ENCODE assay signal across 40 mouse cellular contexts in the genomic region with DNA sequence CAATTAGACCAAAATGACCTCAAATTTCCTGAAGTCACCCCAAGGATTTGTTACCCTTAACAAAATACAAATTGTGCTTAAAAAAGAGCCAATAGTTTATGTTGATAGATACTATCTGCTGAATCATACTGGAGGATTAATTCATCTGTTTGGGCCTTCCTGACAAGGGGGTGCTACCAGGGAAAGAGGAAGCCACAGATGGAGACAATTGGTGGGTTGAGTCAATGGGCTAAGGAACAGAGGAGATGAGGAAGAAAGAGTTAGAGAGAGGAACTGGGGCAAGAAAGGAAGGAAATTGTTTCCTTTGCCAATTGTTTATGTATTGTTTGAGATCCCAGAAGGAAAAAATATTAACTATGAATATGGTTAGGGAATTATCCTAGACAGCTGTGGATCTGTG. TPM values are rescaled to one million over a fixed set of nuclear protein-coding genes. Genes with fewer than 3 reads are reported as not detected.
DNase-seq lines count a peak whose midpoint lies in the region; ATAC-seq and TF ChIP-seq lines count a peak whose summit lies in the region.
"Had no signal": no experiment of that assay in that cellular context is flagged by ENCODE, and none has a peak within 500 bp of the region (broad histone marks: within the 10 kb centered on the region; RNA-seq: fewer than 3 reads in every experiment).

No protein-coding gene starts in this region.

- H3K9ac ChIP-seq in liver, adult 2 months (ENCODE audit: low read depth, low read length) = no peak overlapping the region
- H3K9ac ChIP-seq in liver, embryonic 11.5 days (ENCODE audit: low read depth, low read length) = no peak overlapping the region
- H3K9ac ChIP-seq: forebrain, postnatal 0 days; heart, embryonic 15.5 days; hindbrain, embryonic 13.5 days; limb, embryonic 12.5 days; liver, embryonic 12.5 days; liver, postnatal 0 days had no signal

- no peaks in the 10 kb centered on the region for H3K9me3 ChIP-seq in liver, embryonic 11.5 days (ENCODE audit: control insufficient read depth, low read length)
- H3K9me3 ChIP-seq: heart, embryonic 15.5 days; hindbrain, embryonic 13.5 days; limb, embryonic 12.5 days; liver, embryonic 12.5 days had no signal

- no peak for TF ChIP-seq CTCF in liver, adult 2 months (IDR thresholded peaks at IDR 0.05; ENCODE audit: low read depth, low read length)
- no peak for TF ChIP-seq CTCF in bone marrow macrophage, adult 2 months (IDR thresholded peaks at IDR 0.05; ENCODE audit: low read depth, low read length)
- no peak for TF ChIP-seq CTCF in left cerebral cortex, adult 2 months (IDR thresholded peaks at IDR 0.05)

- H3K4me2 ChIP-seq in liver, embryonic 11.5 days = no peak overlapping the region
- H3K4me2 ChIP-seq: heart, embryonic 15.5 days; hindbrain, embryonic 13.5 days; limb, embryonic 12.5 days; liver, embryonic 12.5 days; midbrain, embryonic 11.5 days had no signal

- no peak overlapping the region for H3K27ac ChIP-seq in liver, adult 2 months (replicated peaks; ENCODE audit: insufficient read depth, low read depth, low read length)
- no peak overlapping the region for H3K27ac ChIP-seq in liver, embryonic 11.5 days (ENCODE audit: low read depth, low read length)
- peak overlapping the region; percentile 87 for H3K27ac ChIP-seq in bone marrow macrophage, adult 2 months (ENCODE audit: insufficient read depth, low read depth, low read length)
- H3K27ac ChIP-seq in macrophage = peak overlapping the region; percentile 71
- H3K27ac ChIP-seq in left cerebral cortex, adult 2 months = no peak overlapping the region
- H3K27ac ChIP-seq: heart, embryonic 15.5 days; hindbrain, embryonic 13.5 days; limb, embryonic 12.5 days; liver, embryonic 12.5 days; stomach, postnatal 0 days had no signal

- no peak for ATAC-seq in liver, embryonic 11.5 days (replicated peaks; ENCODE audit: low FRiP score)
- ATAC-seq: forebrain, postnatal 0 days; intestine, postnatal 0 days; liver, embryonic 12.5 days; liver, postnatal 0 days; midbrain, embryonic 16.5 days had no signal

- no peak for TF ChIP-seq POLR2A in liver, adult 2 months (IDR thresholded peaks at IDR 0.05; ENCODE audit: extremely low read depth, insufficient read depth, low read length)
- TF ChIP-seq POLR2A in bone marrow macrophage, adult 2 months (IDR thresholded peaks at IDR 0.05; ENCODE audit: borderline replicate concordance, low read depth, low read length) = no peak

- H3K36me3 ChIP-seq in liver, adult 2 months (ENCODE audit: control insufficient read depth, insufficient read depth, low read length) = no peaks in the 10 kb centered on the region
- H3K36me3 ChIP-seq in liver, embryonic 11.5 days (ENCODE audit: control insufficient read depth, insufficient read depth, low read length) = no peaks in the 10 kb centered on the region
- no peaks in the 10 kb centered on the region for H3K36me3 ChIP-seq in macrophage (ENCODE audit: inconsistent target)
- H3K36me3 ChIP-seq: heart, embryonic 15.5 days; hindbrain, embryonic 13.5 days; limb, embryonic 12.5 days; liver, embryonic 12.5 days had no signal

- no peaks in the 10 kb centered on the region for H3K27me3 ChIP-seq in liver, adult 2 months (ENCODE audit: control insufficient read depth, insufficient read depth, low read length)
- no peaks in the 10 kb centered on the region for H3K27me3 ChIP-seq in liver, embryonic 11.5 days (replicated peaks; ENCODE audit: control insufficient read depth, insufficient read depth, low read length)
- H3K27me3 ChIP-seq: heart, embryonic 15.5 days; hindbrain, embryonic 13.5 days; limb, embryonic 12.5 days; liver, embryonic 12.5 days had no signal

- DNase-seq in liver, adult 2 months (ENCODE audit: extremely low read depth, low read depth, low spot score) = peak; percentile 24
- no peak for DNase-seq in liver, embryonic 11.5 days (ENCODE audit: low spot score)
- no peak for DNase-seq in frontal cortex, postnatal 25 days (ENCODE audit: low spot score in 2 of 2)
- no peak for DNase-seq in layer of hippocampus, postnatal 36 days
- DNase-seq in left cerebral cortex, adult 2 months (ENCODE audit: extremely low spot score in 1 of 2, low spot score in 2 of 2) = no peak
- DNase-seq: adrenal gland, postnatal 10 days; B cell, adult 2 months; cerebellum, adult 18-20 months; cerebellum, postnatal 10 days; forebrain, postnatal 0 days; gastrocnemius, postnatal 14 days; heart, postnatal 36 days; kidney, adult 9 months; kidney, postnatal 10 days; liver, postnatal 0 days; right cerebral cortex, adult 18-20 months; thymus, adult 2 months; thymus, postnatal 36 days had no signal

- intact Hi-C loops in left cerebral cortex, adult 2 months (cut with DNase I) = no loop called here

- H3K4me3 ChIP-seq in liver, adult 2 months (ENCODE audit: insufficient read depth, low read depth, low read length) = no peak overlapping the region
- no peak overlapping the region for H3K4me3 ChIP-seq in liver, embryonic 11.5 days (ENCODE audit: low read depth, low read length)
- no peak overlapping the region for H3K4me3 ChIP-seq in bone marrow macrophage, adult 2 months (ENCODE audit: insufficient read depth, low read length)
- no peak overlapping the region for H3K4me3 ChIP-seq in macrophage (ENCODE audit: inconsistent target)
- no peak overlapping the region for H3K4me3 ChIP-seq in left cerebral cortex, adult 2 months
- H3K4me3 ChIP-seq: erythroblast, embryonic 14.5 days; heart, embryonic 15.5 days; hindbrain, embryonic 13.5 days; limb, embryonic 12.5 days; liver, embryonic 12.5 days had no signal

- no peaks in the 10 kb centered on the region for H3K4me1 ChIP-seq in liver, adult 2 months (ENCODE audit: control insufficient read depth, insufficient read depth, low read length)
- no peaks in the 10 kb centered on the region for H3K4me1 ChIP-seq in liver, embryonic 11.5 days (replicated peaks; ENCODE audit: control insufficient read depth, insufficient read depth, low read length)
- H3K4me1 ChIP-seq in bone marrow macrophage, adult 2 months (ENCODE audit: control insufficient read depth, insufficient read depth, low read length) = peaks cover 37% of the 10 kb centered on the region
- H3K4me1 ChIP-seq: heart, embryonic 15.5 days; hindbrain, embryonic 13.5 days; limb, embryonic 12.5 days; liver, embryonic 12.5 days had no signal

- H3K79me2 ChIP-seq in liver, adult 2 months (ENCODE audit: control insufficient read depth, insufficient read depth, low read length) = no peaks in the 10 kb centered on the region
- no peaks in the 10 kb centered on the region for H3K79me2 ChIP-seq in macrophage (ENCODE audit: inconsistent target)

RNA-seq across cellular contexts. Expression of a gene that starts 0.6 kb away (rescaled TPM):
- not detected in 2 replicates for total RNA-seq in liver, adult 2 months (2014; rRNA removed)
- polyA plus RNA-seq in liver, adult 2 months (2012; rRNA removed) = not detected in 2 replicates
- polyA plus RNA-seq in liver, embryonic 11.5 days (2014; fragmentation: Nextera tagmentation; extraction: Ambion mirVana) = not detected in 2 replicates
- polyA plus RNA-seq in bone marrow macrophage, adult 2 months (2012; ENCODE audit: insufficient read depth, insufficient read length, missing spikeins) = 0.68 and 0.89 TPM in 2 replicates
- total RNA-seq in macrophage (2018; cell fraction: chromatin; rRNA removed) = not detected
- under 1 TPM in 9 of 26 experiments, not detected in 17; 0.09 to 0.29 (median 0.10) TPM for total RNA-seq in macrophage (2018; cell fraction: cytosol; rRNA removed)
- under 1 TPM in 1 of 26 experiments, not detected in 25; 0.49 TPM for total RNA-seq in macrophage (2018; cell fraction: nucleus; rRNA removed)
- 0.10 to 0.56 TPM in 2 of 3 replicates, not detected in the other for polyA plus RNA-seq in macrophage (2018)
- not detected for total RNA-seq in layer of hippocampus, postnatal 36 days (2021)
- not detected for total RNA-seq in left cerebral cortex, adult 2 months (2021)
- total RNA-seq: adrenal gland, postnatal 10 days; forebrain, postnatal 0 days; heart, adult 18-20 months; heart, postnatal 36 days; left cerebral cortex, postnatal 14 days; neutrophil, adult 5-6 weeks had no signal
- polyA plus RNA-seq: cortical plate, adult 2 months; erythroblast, embryonic 14.5 days; forebrain, embryonic 11.5 days; forebrain, postnatal 0 days; hindbrain, embryonic 13.5 days; intestine, postnatal 0 days; large intestine, adult 2 months; limb, embryonic 12.5 days; liver, embryonic 12.5 days; liver, postnatal 0 days; midbrain, embryonic 11.5 days; midbrain, embryonic 16.5 days; neural tube, embryonic 11.5 days; spleen, adult 2 months had no signal

RNA-seq across cellular contexts. Expression of a gene that starts 47.1 kb away (rescaled TPM):
- not detected in 2 replicates for total RNA-seq in liver, adult 2 months (2014; rRNA removed)
- polyA plus RNA-seq in liver, adult 2 months (2012; rRNA removed) = not detected in 2 replicates
- not detected in 2 replicates for polyA plus RNA-seq in liver, embryonic 11.5 days (2014; fragmentation: Nextera tagmentation; extraction: Ambion mirVana)
- not detected in 2 replicates for polyA plus RNA-seq in bone marrow macrophage, adult 2 months (2012; ENCODE audit: insufficient read depth, insufficient read length, missing spikeins)
- total RNA-seq in macrophage (2018; cell fraction: chromatin; rRNA removed) = not detected
- total RNA-seq in macrophage (2018; cell fraction: cytosol; rRNA removed) = not detected
- not detected for total RNA-seq in macrophage (2018; cell fraction: nucleus; rRNA removed)
- not detected in 3 replicates for polyA plus RNA-seq in macrophage (2018)
- total RNA-seq in layer of hippocampus, postnatal 36 days (2021) = not detected
- total RNA-seq in left cerebral cortex, adult 2 months (2021) = not detected
- total RNA-seq: adrenal gland, postnatal 10 days; forebrain, postnatal 0 days; gastrocnemius, postnatal 14 days; heart, adult 18-20 months; heart, postnatal 36 days; left cerebral cortex, postnatal 14 days; neutrophil, adult 5-6 weeks had no signal
- polyA plus RNA-seq: brain, embryonic 14.5 days; cortical plate, adult 2 months; embryonic facial prominence, embryonic 14.5 days; forebrain, embryonic 11.5 days; forebrain, postnatal 0 days; heart, embryonic 15.5 days; hindbrain, embryonic 13.5 days; intestine, postnatal 0 days; large intestine, adult 2 months; limb, embryonic 12.5 days; liver, embryonic 12.5 days; liver, postnatal 0 days; lung, embryonic 16.5 days; midbrain, embryonic 11.5 days; midbrain, embryonic 16.5 days; neural tube, embryonic 11.5 days; spleen, adult 2 months had no signal

Comparison
In these comparisons a context has a peak if more than half of its experiments do, and no peak if none do; other contexts are left out.
1. H3K27ac ChIP-seq: peak in bone marrow macrophage, adult 2 months (single experiment) and macrophage (single experiment); none in liver, adult 2 months (single experiment), liver, embryonic 11.5 days (single experiment) and left cerebral cortex, adult 2 months (single experiment).